Mouse (Mus musculus) cortical plate, adult 2 months (tissue): ENCODE data around the gene Tcam1. TPM values are rescaled to one million over a fixed set of nuclear protein-coding genes. Genes with fewer than 3 reads are reported as not detected.
"Not testable (repeated sequence)": the region's sequence is repeated elsewhere in the genome, so short reads cannot be mapped to it uniquely, and the experiment has no call there.

Experiments
- H3K27ac ChIP-seq: fragments of 200-500 bp; 2 replicates; pipeline ENCODE4 v1.5.1; 2012; ENCODE audit warnings: low read length, control low read depth, inconsistent platforms; ENCODE audit not compliant: insufficient read depth
- H3K4me1 ChIP-seq: fragments of 200-500 bp; 2 replicates; pipeline ENCODE4 v1.6.1; 2011; ENCODE audit warnings: low read length; ENCODE audit not compliant: control insufficient read depth, insufficient read depth
- H3K4me3 ChIP-seq: fragments of 200-500 bp; 2 replicates; pipeline ENCODE4 v1.5.1; 2011; ENCODE audit warnings: mild to moderate bottlenecking, low read length, control low read depth; ENCODE audit not compliant: insufficient read depth
- CTCF ChIP-seq: fragments of 200-500 bp; IDR thresholded peaks from 2 replicates; pipeline ENCODE4 v1.5.1; 2011; ENCODE audit warnings: mild to moderate bottlenecking, control low read depth, low read length; ENCODE audit not compliant: insufficient read depth; ENCODE audit errors: extremely low read depth
- POLR2A ChIP-seq: fragments of 200-500 bp; IDR thresholded peaks from 2 replicates; pipeline ENCODE4 v1.6.1; 2011; ENCODE audit warnings: mild to moderate bottlenecking, low read length, control low read depth; ENCODE audit not compliant: insufficient read depth; ENCODE audit errors: extremely low read depth
- polyA plus RNA-seq: library from polyadenylated mRNA; depleted of rRNA; stranded (reverse); fragments of >200 nt; gene quantifications from 2 replicates; pipeline ENCODE4 v1.2.3, GENCODE M21; 2012; rRNA removed

Gene Tcam1
- 0.11 and 0.13 TPM in 2 replicates for polyA plus RNA-seq

DNA sequence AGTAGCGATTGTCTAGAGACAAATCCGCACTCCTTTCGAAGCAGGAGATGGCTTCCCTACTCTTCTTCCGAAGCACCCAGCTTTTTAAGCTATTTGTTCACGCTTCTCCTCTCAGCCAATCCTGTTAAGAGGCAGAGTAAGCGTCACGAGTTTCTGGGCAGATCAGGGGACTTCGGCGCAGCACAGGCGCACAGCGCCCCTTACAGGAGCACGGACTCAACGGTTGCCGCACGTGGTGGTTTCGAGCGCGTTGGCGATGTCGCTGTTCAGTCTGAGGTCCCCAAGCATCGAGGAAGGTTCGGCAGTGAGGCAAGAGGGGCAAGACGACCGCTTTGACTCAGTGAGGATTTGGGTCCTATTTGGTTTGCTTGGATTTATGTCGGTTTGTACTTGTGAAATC lies at the start of gene Tcam1:
TSS of gene Tcam1 (plus strand) at position 219 of the 400 bp plus-strand sequence.
- Histone ChIP-seq H3K4me3 (no peak within 1 kb of the TSS), H3K27ac (no peak within 1 kb of the TSS), H3K4me1 (peaks cover 3% of the 10 kb centered on the region; the same call in 1 of the 2 replicates)
- TF ChIP-seq POLR2A (no peak), CTCF (peak; percentile 82)

DNA sequence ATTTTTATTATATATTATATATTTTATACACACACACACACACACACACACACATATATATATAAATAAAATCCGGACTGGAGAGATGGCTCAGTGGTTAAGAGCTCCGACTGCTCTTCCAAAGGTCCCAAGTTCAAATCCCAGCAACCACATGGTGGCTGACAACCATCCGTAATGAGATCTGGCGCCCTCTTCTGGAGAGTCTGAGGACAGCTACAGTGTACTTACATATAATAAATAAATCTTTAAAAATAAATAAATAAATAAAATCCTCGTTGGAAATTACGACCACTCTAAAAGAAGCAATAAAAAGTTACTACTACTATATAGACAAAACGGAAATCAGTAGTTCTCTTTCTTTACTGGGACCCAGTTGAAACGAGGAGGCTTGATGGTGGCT lies 42.5 kb upstream of the Tcam1 start:
- not testable (repeated sequence) for H3K27ac ChIP-seq, H3K4me1 ChIP-seq, H3K4me3 ChIP-seq

- no peaks in the 10 kb centered on the region for H3K4me1 ChIP-seq
- 0 out of 2 replicates have a peak, but pooled peaks have one; percentile 13 for TF ChIP-seq CTCF
- TF ChIP-seq POLR2A: no peak
Observed at GRCm38 (mm10) chr11:106246834-106247233, 29.6 kb upstream of the Tcam1 start.

GRCm38 (mm10) chr11:106249326-106249725 lies 27.1 kb upstream of the Tcam1 start:
- H3K4me3 ChIP-seq: no peak overlapping the region
- no peak overlapping the region for H3K27ac ChIP-seq
- TF ChIP-seq CTCF (no peak), POLR2A (no peak)
- no peaks in the 10 kb centered on the region for H3K4me1 ChIP-seq

More at GRCm38 (mm10) chr11:106246834-106247233, 29.6 kb upstream of the Tcam1 start:
- Histone ChIP-seq H3K4me3 (no peak overlapping the region), H3K27ac (no peak overlapping the region)

DNA sequence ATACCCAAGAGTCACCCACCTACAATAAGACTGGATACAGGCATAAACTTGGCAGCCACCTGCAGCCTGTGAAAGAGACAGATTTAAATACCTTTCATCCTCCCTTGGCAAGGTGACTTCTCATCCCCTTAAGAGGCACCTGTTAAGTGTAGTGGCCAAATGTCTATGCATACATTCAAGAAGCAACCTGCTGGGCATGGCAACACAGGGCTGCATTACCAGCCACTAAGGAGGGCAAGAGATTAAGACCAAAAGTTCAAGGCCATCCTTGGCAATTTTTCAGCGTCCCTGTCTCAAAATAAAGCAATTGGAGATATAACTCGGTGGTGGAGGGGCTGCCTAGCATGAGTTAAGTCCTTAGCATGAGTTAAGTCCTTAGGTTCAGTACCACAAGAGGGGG lies 21.7 kb upstream of the Tcam1 start:
- TF ChIP-seq POLR2A (no peak), CTCF (no peak)
- H3K4me3 ChIP-seq: peak overlapping the region; percentile 91; the same call in 1 of the 2 replicates
- no peak overlapping the region for H3K27ac ChIP-seq
- H3K4me1 ChIP-seq: peaks cover 3% of the 10 kb centered on the region; the same call in 1 of the 2 replicates

- TF ChIP-seq CTCF: no peak
- no peak for TF ChIP-seq POLR2A
Observed at GRCm38 (mm10) chr11:106255174-106255573, 21.3 kb upstream of the Tcam1 start.

GRCm38 (mm10) chr11:106255685-106256451 lies 20.6 kb upstream of the Tcam1 start, which contains the start of the genes Ftsj3 and Psmc5:
TSS of gene Ftsj3 (minus strand) at chr11:106256079.
TSS of gene Psmc5 (plus strand) at chr11:106256154.
- H3K4me3 ChIP-seq: peak within 1 kb of the TSS; percentile 91
- H3K4me1 ChIP-seq: peaks cover 5% of the 10 kb centered on the region; the same call in 1 of the 2 replicates
- TF ChIP-seq POLR2A (peak; percentile 88), CTCF (no peak)
- H3K27ac ChIP-seq: peak within 1 kb of the TSS; percentile 77

More at GRCm38 (mm10) chr11:106255174-106255573, 21.3 kb upstream of the Tcam1 start:
- H3K27ac ChIP-seq: no peak overlapping the region
- H3K4me1 ChIP-seq: peaks cover 3% of the 10 kb centered on the region; the same call in 1 of the 2 replicates
- H3K4me3 ChIP-seq: peak overlapping the region; percentile 91

DNA sequence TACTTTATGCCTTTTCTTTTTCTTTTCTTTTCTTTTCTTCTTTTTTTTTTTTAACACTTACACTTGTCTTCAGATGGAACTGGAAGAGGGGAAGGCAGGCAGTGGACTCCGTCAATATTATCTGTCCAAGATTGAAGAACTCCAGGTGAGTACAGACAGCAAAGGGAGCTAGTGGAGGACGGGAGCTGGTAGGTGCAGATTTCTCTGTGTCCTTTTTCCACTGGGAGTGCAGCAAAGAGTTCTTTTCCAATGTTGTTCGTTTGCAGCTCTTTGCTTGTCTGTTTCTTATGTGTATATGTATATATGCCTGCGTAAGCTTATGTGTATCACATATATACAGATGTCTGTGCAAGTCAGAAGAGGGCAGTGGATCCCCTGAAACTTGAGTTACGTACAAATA lies 19.7 kb upstream of the Tcam1 start:
- no peak overlapping the region for H3K27ac ChIP-seq
- TF ChIP-seq POLR2A: no peak
- no peak for TF ChIP-seq CTCF
- H3K4me3 ChIP-seq: peak overlapping the region; percentile 91
- peaks cover 5% of the 10 kb centered on the region; the same call in 1 of the 2 replicates for H3K4me1 ChIP-seq

DNA sequence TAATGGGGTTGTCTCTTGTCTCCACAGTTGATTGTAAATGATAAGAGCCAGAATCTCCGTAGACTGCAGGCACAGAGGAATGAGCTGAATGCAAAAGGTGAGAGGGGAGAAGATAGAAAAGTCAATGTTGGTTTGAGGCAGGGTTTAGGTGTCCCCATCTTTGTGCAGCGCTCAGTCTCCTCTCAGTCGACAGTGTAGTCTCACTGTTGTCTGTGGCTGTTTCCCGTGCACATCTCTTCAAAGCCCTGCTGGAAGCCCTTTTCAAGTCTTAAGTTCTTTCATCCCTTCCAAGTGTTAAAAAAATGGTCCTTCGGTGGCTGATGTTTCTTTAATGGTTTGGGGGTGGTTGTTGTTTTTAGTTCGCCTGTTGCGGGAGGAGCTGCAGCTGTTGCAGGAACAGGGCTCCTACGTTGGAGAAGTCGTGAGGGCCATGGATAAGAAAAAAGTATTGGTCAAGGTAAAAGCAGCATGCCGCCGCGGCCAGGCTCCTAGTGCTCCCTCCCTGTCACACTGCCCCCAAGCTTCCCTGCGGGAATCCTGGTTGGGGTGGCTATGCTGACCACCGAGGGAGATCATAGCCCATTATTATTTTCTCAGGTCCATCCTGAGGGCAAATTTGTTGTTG lies 15.5 kb upstream of the Tcam1 start:
- no peak overlapping the region for H3K4me3 ChIP-seq
- no peak overlapping the region for H3K27ac ChIP-seq
- no peak for TF ChIP-seq POLR2A
- no peak for TF ChIP-seq CTCF
- H3K4me1 ChIP-seq: peaks cover 3% of the 10 kb centered on the region; the same call in 1 of the 2 replicates
